Mouse (Mus musculus) limb, embryonic 15.5 days (tissue): ENCODE measurements around the gene Supt6. TPM values are rescaled to one million over a fixed set of nuclear protein-coding genes. Genes with fewer than 3 reads are reported as not detected.

Experiments
- ATAC-seq: fragments of 200-750 bp; cut with Nextera tagmentation; 2 replicates; pipeline ENCODE4 v1.8.0; 2017; ENCODE audit warnings: low read depth, moderate TSS enrichment; ENCODE audit not compliant: insufficient number of reproducible peaks, low FRiP score, low TSS enrichment
- H3K27ac ChIP-seq: fragments of 300-500 bp; sonication (generic); 2 replicates; pipeline ENCODE4 v1.5.1; 2015; ENCODE audit warnings: moderate library complexity, mild to moderate bottlenecking, inconsistent platforms
- H3K27me3 ChIP-seq: fragments of 300-500 bp; sonication (generic); 2 replicates; pipeline ENCODE4 v1.6.1; 2015; ENCODE audit warnings: inconsistent platforms
- H3K36me3 ChIP-seq: fragments of 300-500 bp; sonication (generic); 2 replicates; pipeline ENCODE4 v1.6.1; 2015; ENCODE audit warnings: inconsistent platforms
- H3K4me1 ChIP-seq: fragments of 300-500 bp; sonication (generic); 2 replicates; pipeline ENCODE4 v1.6.1; 2015; ENCODE audit warnings: inconsistent platforms
- H3K4me2 ChIP-seq: fragments of 300-500 bp; sonication (generic); 2 replicates; pipeline ENCODE4 v1.6.1; 2015; ENCODE audit warnings: mild to moderate bottlenecking, inconsistent platforms
- H3K4me3 ChIP-seq: fragments of 300-500 bp; sonication (generic); 2 replicates; pipeline ENCODE4 v1.5.1; 2015; ENCODE audit warnings: mild to moderate bottlenecking, inconsistent platforms
- H3K9ac ChIP-seq: fragments of 300-500 bp; sonication (generic); 2 replicates; pipeline ENCODE4 v1.6.1; 2015; ENCODE audit warnings: inconsistent platforms
- H3K9me3 ChIP-seq: fragments of 300-500 bp; sonication (generic); 2 replicates; pipeline ENCODE4 v1.6.1; 2016; ENCODE audit warnings: inconsistent platforms
- WGBS: fragments of 180-500 bp; shearing (Covaris S2); methylation state at CpG from one replicate; pipeline ENCODE4 v1.1.7; 2015; 5-methylcytosine and 5-hydroxymethylcytosine counted together
- polyA plus RNA-seq: library from polyadenylated mRNA; unstranded; fragments of >200 nt; fragmentation: Nextera tagmentation; extraction: Ambion mirVana; gene quantifications from 2 replicates; pipeline ENCODE4 v1.2.1, GENCODE M21; 2015

Gene Supt6
- polyA plus RNA-seq, 1 experiment from 2014 or later: 28.2 TPM

GRCm38 (mm10) chr11:78170306-78170705 is 75.5 kb downstream of the Supt6 start:
- Histone ChIP-seq H3K4me2 (no peak overlapping the region), H3K36me3 (peaks cover 15% of the 10 kb centered on the region), H3K4me3 (no peak overlapping the region), H3K9ac (no peak overlapping the region), H3K27me3 (no peaks in the 10 kb centered on the region), H3K9me3 (no peaks in the 10 kb centered on the region), H3K27ac (no peak overlapping the region), H3K4me1 (peaks cover 19% of the 10 kb centered on the region)
- 86% methylated on average over 15 of the region's 15 CpGs for WGBS
- no peak for ATAC-seq

- no peak overlapping the region for H3K9ac ChIP-seq
- ATAC-seq: no peak
- peaks cover 21% of the 10 kb centered on the region for H3K4me1 ChIP-seq
- H3K9me3 ChIP-seq: no peaks in the 10 kb centered on the region
- WGBS: 59% methylated on average over 19 of the region's 19 CpGs
- no peak overlapping the region for H3K27ac ChIP-seq
- H3K36me3 ChIP-seq: peaks cover 15% of the 10 kb centered on the region
- no peaks in the 10 kb centered on the region for H3K27me3 ChIP-seq
- H3K4me3 ChIP-seq: no peak overlapping the region
- no peak overlapping the region for H3K4me2 ChIP-seq
Observed at GRCm38 (mm10) chr11:78168541-78169468, 77.0 kb downstream of the Supt6 start.

GRCm38 (mm10) chr11:78167257-78167959 is 78.4 kb downstream of the Supt6 start:
- ATAC-seq: no peak
- Histone ChIP-seq H3K4me2 (no peak overlapping the region), H3K9me3 (no peaks in the 10 kb centered on the region), H3K27me3 (no peaks in the 10 kb centered on the region), H3K4me1 (peaks cover 35% of the 10 kb centered on the region), H3K27ac (no peak overlapping the region), H3K36me3 (peaks cover 11% of the 10 kb centered on the region), H3K4me3 (no peak overlapping the region), H3K9ac (no peak overlapping the region)
- WGBS: 88% methylated on average over 14 of the region's 14 CpGs

GRCm38 (mm10) chr11:78166640-78167039 is 79.1 kb downstream of the Supt6 start:
- H3K9ac ChIP-seq: no peak overlapping the region
- no peaks in the 10 kb centered on the region for H3K27me3 ChIP-seq
- H3K4me2 ChIP-seq: no peak overlapping the region; the same call in 1 of the 2 replicates
- H3K27ac ChIP-seq: 0 out of 2 replicates have a peak overlapping the region, but pooled peaks have one; percentile 98
- H3K36me3 ChIP-seq: peaks cover 12% of the 10 kb centered on the region
- ATAC-seq: no peak
- H3K4me1 ChIP-seq: peaks cover 43% of the 10 kb centered on the region
- H3K4me3 ChIP-seq: no peak overlapping the region
- 62% methylated on average over 6 of the region's 6 CpGs for WGBS
- no peaks in the 10 kb centered on the region for H3K9me3 ChIP-seq

GRCm38 (mm10) chr11:78166161-78166560 is 79.6 kb downstream of the Supt6 start:
- Histone ChIP-seq H3K27me3 (no peaks in the 10 kb centered on the region), H3K27ac (peak overlapping the region; percentile 98), H3K4me1 (peaks cover 48% of the 10 kb centered on the region), H3K9ac (no peak overlapping the region), H3K36me3 (peaks cover 17% of the 10 kb centered on the region), H3K4me2 (peak overlapping the region; percentile 90), H3K9me3 (no peaks in the 10 kb centered on the region), H3K4me3 (peak overlapping the region; percentile 86)
- 34% methylated on average over 4 of the region's 4 CpGs for WGBS
- no peak for ATAC-seq

GRCm38 (mm10) chr11:78165761-78166109 is 80.1 kb downstream of the Supt6 start:
- H3K27me3 ChIP-seq: no peaks in the 10 kb centered on the region
- peak overlapping the region; percentile 98 for H3K27ac ChIP-seq
- no peaks in the 10 kb centered on the region for H3K9me3 ChIP-seq
- 2% methylated on average over 16 of the region's 16 CpGs for WGBS
- H3K4me2 ChIP-seq: peak overlapping the region; percentile 90
- peak overlapping the region; percentile 86 for H3K4me3 ChIP-seq
- peaks cover 52% of the 10 kb centered on the region for H3K4me1 ChIP-seq
- 0 out of 2 replicates have a peak, but pooled peaks have one; percentile 5 for ATAC-seq
- H3K9ac ChIP-seq: peak overlapping the region; percentile 38; the same call in 1 of the 2 replicates
- H3K36me3 ChIP-seq: peaks cover 20% of the 10 kb centered on the region

DNA sequence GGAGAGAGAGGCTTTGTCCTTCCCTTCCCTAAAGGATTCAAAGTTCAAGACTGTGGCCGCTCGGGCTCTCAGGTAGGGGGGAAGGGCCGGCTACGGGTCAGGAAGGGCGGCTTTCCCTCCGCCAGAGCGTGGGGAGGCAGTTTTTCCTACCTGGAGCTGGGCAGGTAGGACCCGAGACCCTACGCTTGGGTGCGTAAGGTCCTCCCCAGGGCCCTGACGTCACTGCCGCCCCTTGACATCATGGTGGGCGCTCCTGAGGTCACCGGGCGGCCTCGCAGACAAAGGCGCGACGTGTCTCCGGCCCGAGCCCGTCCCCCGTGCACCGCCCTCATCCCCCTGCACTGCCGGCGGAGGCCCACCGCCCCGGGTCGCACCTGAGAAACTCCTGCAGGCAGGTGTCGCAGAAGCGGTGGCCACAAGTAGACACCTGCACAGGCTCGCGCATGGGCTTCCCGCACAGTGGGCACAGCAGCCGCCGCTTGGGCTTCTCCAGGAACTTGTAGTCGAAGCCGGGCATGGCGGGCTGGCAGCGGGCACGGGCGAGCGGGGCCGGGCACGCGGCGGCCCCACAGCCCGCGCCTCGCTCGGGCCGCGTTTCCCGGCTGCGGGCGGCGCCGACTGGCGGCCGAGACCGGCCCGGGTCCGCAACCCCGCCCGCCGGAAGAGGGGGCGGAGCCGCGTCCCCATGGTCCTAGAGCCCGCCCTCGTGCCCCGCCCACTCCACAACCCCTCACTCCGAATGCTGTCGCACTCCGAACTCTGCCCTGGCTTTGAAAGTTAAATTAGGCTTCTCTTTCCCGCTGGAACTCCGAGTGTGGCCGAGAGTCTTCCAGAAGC is 80.6 kb downstream of the Supt6 start, which contains the start of gene Traf4:
Gene Traf4, minus strand, starts transcription at position 666 of the 837 bp plus-strand sequence.
- Histone ChIP-seq H3K36me3 (peaks cover 21% of the 10 kb centered on the region), H3K9me3 (no peaks in the 10 kb centered on the region), H3K4me1 (peaks cover 58% of the 10 kb centered on the region), H3K4me2 (peak within 1 kb of the TSS; percentile 90), H3K27ac (peak within 1 kb of the TSS; percentile 98), H3K9ac (peak within 1 kb of the TSS; percentile 93), H3K27me3 (no peaks in the 10 kb centered on the region), H3K4me3 (peak within 1 kb of the TSS; percentile 86)
- under 1% methylated on average over 78 of the region's 78 CpGs for WGBS
- ATAC-seq: peak; percentile 77

DNA sequence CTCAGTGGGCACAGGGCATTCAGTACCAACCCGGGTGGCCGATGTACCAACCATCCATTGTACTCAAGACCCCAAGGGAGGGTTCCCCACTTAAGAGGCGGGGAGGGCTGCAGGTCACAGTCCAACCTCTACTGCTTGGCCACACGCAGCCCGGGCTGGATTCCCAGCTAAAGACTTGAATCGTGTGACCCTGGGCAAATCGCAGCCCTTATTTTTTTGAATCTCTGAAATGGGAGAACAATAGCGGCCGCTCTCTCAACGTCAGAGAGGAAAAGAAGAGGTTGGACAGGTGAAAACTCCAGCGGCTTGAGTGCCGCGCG is 81.2 kb downstream of the Supt6 start:
- Histone ChIP-seq H3K27me3 (no peaks in the 10 kb centered on the region), H3K9ac (peak overlapping the region; percentile 93), H3K9me3 (no peaks in the 10 kb centered on the region), H3K4me3 (peak overlapping the region; percentile 86), H3K36me3 (peaks cover 27% of the 10 kb centered on the region), H3K4me1 (peaks cover 64% of the 10 kb centered on the region), H3K27ac (peak overlapping the region; percentile 98), H3K4me2 (peak overlapping the region; percentile 90)
- WGBS: 0% methylated on average over 14 of the region's 14 CpGs
- no peak for ATAC-seq

DNA sequence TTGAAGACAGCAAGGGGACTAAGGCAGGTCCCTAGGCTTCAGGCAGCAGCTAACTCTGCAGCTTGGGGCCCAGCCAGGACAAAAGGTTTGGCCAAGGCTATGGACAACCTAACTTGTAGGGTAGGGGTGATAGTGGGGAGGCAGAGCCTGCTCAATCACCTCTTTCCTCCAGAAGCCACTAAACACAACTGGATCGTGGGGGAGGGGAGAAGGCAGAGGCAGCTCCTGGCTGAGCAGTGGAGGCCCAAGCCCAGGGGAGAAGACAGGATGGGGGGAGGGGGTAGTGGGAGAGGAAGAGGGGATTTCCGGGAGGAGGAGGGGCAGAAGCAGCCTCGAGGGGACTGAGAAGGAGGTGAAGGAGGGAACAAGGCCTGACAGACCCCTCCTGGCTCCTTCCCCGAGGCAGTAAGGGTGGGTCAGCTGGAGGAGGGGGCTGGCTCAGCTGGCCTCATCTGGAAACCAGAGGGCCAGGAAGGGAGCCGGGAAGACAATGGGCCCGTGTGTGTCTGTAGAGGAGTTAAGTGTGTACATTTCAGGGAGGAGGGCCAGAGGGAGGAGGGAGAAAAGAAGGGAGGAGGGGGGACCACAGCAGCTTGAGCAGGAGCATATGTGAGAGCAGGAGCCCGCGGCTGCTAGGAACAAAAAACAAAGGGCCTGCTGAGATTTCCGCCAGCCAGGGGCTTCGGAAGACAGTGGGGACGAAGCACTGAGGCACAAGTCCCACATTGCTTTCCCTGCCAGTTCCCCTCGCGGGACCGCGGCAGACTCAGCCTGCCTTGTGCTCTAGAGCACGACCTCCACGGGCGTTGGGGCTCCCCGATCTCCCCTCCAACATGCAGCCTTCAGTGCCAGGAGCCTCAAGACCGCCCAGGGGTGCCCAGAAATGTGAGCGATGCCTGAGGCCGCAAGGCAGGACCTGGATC is 81.8 kb downstream of the Supt6 start:
- WGBS: 0% methylated on average over 22 of the region's 22 CpGs
- Histone ChIP-seq H3K9ac (peak overlapping the region; percentile 93), H3K9me3 (no peaks in the 10 kb centered on the region), H3K4me2 (peak overlapping the region; percentile 90), H3K4me1 (peaks cover 65% of the 10 kb centered on the region), H3K27ac (peak overlapping the region; percentile 98), H3K4me3 (peak overlapping the region; percentile 86), H3K27me3 (no peaks in the 10 kb centered on the region), H3K36me3 (peaks cover 31% of the 10 kb centered on the region)
- ATAC-seq: peak; percentile 52

- Histone ChIP-seq H3K9me3 (no peaks in the 10 kb centered on the region), H3K4me2 (peak overlapping the region; percentile 90), H3K4me1 (peaks cover 64% of the 10 kb centered on the region), H3K9ac (peak overlapping the region; percentile 14; the same call in 1 of the 2 replicates), H3K36me3 (peaks cover 40% of the 10 kb centered on the region), H3K27ac (peak overlapping the region; percentile 98), H3K27me3 (no peaks in the 10 kb centered on the region), H3K4me3 (peak overlapping the region; percentile 86)
- ATAC-seq: no peak
- 31% methylated on average over 2 of the region's 2 CpGs for WGBS
Observed at GRCm38 (mm10) chr11:78163045-78163444, 82.7 kb downstream of the Supt6 start.
